Mouse (Mus musculus) embryonic facial prominence, embryonic 14.5 days (tissue): ENCODE data around the gene Galr3. TPM values are rescaled to one million over a fixed set of nuclear protein-coding genes. Genes with fewer than 3 reads are reported as not detected.
A peak's percentile ranks its signal among the peaks of the same experiment; 100 is the strongest.
"Not testable (repeated sequence)": the region's sequence is repeated elsewhere in the genome, so short reads cannot be mapped to it uniquely, and the experiment has no call there.

Source experiments
- ATAC-seq: fragments of 200-750 bp; cut with Nextera tagmentation; 2 replicates; pipeline ENCODE4 v1.8.0; 2017; ENCODE audit warnings: low read depth, moderate number of reproducible peaks, moderate TSS enrichment
- DNase-seq: peaks from one replicate; pipeline ENCODE4 v3.0.0-alpha.2; 2015; ENCODE audit warnings: low spot score
- H3K27ac ChIP-seq: fragments of 300-500 bp; sonication (generic); replicated peaks from 2 replicates; pipeline ENCODE4 v1.5.1; 2014; ENCODE audit warnings: low read depth, mild to moderate bottlenecking, low read length, moderate library complexity
- H3K27me3 ChIP-seq: fragments of 300-500 bp; sonication (generic); replicated peaks from 2 replicates; pipeline ENCODE4 v1.6.1; 2014; ENCODE audit warnings: low read length; ENCODE audit not compliant: control insufficient read depth, insufficient read depth
- H3K36me3 ChIP-seq: fragments of 300-500 bp; sonication (generic); 2 replicates; pipeline ENCODE4 v1.6.1; 2014; ENCODE audit warnings: low read length, mixed read lengths; ENCODE audit not compliant: control insufficient read depth, insufficient read depth
- H3K4me1 ChIP-seq: fragments of 300-500 bp; sonication (generic); 2 replicates; pipeline ENCODE4 v1.6.1; 2014; ENCODE audit warnings: antibody characterized with exemption, low read length; ENCODE audit not compliant: control insufficient read depth, insufficient read depth
- H3K4me2 ChIP-seq: fragments of 300-500 bp; sonication (generic); 2 replicates; pipeline ENCODE4 v1.6.1; 2014; ENCODE audit warnings: low read depth, mild to moderate bottlenecking, low read length, moderate library complexity, mixed read lengths
- H3K4me3 ChIP-seq: fragments of 300-500 bp; sonication (generic); 2 replicates; pipeline ENCODE4 v1.5.1; 2014; ENCODE audit warnings: low read depth, mild to moderate bottlenecking, low read length
- H3K9ac ChIP-seq: fragments of 300-500 bp; sonication (generic); 2 replicates; pipeline ENCODE4 v1.6.1; 2014; ENCODE audit warnings: low read depth, mild to moderate bottlenecking, low read length, moderate library complexity, mixed read lengths
- H3K9me3 ChIP-seq: fragments of 300-500 bp; sonication (generic); 2 replicates; pipeline ENCODE4 v1.6.1; 2016; ENCODE audit warnings: low read length; ENCODE audit not compliant: control insufficient read depth
- WGBS: fragments of 180-500 bp; shearing (Covaris S2); extraction: QIAGEN DNeasy Blood & Tissue Kit; methylation state at CpG from one replicate; pipeline ENCODE4 v1.1.7; 2014; 5-methylcytosine and 5-hydroxymethylcytosine counted together
- polyA plus RNA-seq: library from polyadenylated mRNA; unstranded; fragments of >200 nt; fragmentation: Nextera tagmentation; extraction: Ambion mirVana; gene quantifications from 2 replicates; pipeline ENCODE4 v1.2.1, GENCODE M21; 2014

The Galr3 gene
- polyA plus RNA-seq, 1 experiment from 2014 or later = not detected

- H3K27me3 ChIP-seq = no peaks in the 10 kb centered on the region
- WGBS = 22% methylated on average over 16 of the region's 16 CpGs
- peak overlapping the region; percentile 100 for H3K9ac ChIP-seq
- no peaks in the 10 kb centered on the region for H3K36me3 ChIP-seq
- DNase-seq (no peak), ATAC-seq (no peak)
- peak overlapping the region; percentile 96 for H3K4me2 ChIP-seq
- peaks cover 20% of the 10 kb centered on the region for H3K4me1 ChIP-seq
- H3K27ac ChIP-seq = peak overlapping the region; percentile 99
- H3K4me3 ChIP-seq = peak overlapping the region; percentile 79
- no peaks in the 10 kb centered on the region for H3K9me3 ChIP-seq
Measured at GRCm38 (mm10) chr15:79028823-79029484, 12.7 kb upstream of the Galr3 start.

- Histone ChIP-seq H3K9me3 (no peaks in the 10 kb centered on the region), H3K27me3 (no peaks in the 10 kb centered on the region), H3K4me3 (peak overlapping the region; percentile 79), H3K4me2 (peak overlapping the region; percentile 96), H3K27ac (peak overlapping the region; percentile 99), H3K9ac (peak overlapping the region; percentile 100), H3K36me3 (0 out of 2 replicates have a peak, but pooled peaks cover 3% of the 10 kb centered on the region), H3K4me1 (peaks cover 20% of the 10 kb centered on the region)
- DNase-seq (peak; percentile 31), ATAC-seq (no peak)
- WGBS = 9% methylated on average over 11 of the region's 11 CpGs
Measured at GRCm38 (mm10) chr15:79029519-79030241, 12.0 kb upstream of the Galr3 start.

GRCm38 (mm10) chr15:79030551-79031435, 10.9 kb upstream of the Galr3 start:
- DNase-seq = peak; percentile 99
- H3K4me2 ChIP-seq = peak overlapping the region; percentile 96
- no peaks in the 10 kb centered on the region for H3K27me3 ChIP-seq
- H3K9me3 ChIP-seq = no peaks in the 10 kb centered on the region
- peak overlapping the region; percentile 79 for H3K4me3 ChIP-seq
- peak overlapping the region; percentile 100 for H3K9ac ChIP-seq
- peak; percentile 88 for ATAC-seq
- peaks cover 17% of the 10 kb centered on the region for H3K4me1 ChIP-seq
- peaks cover 14% of the 10 kb centered on the region; the same call in 1 of the 2 replicates for H3K36me3 ChIP-seq
- H3K27ac ChIP-seq = peak overlapping the region; percentile 64
- WGBS = 2% methylated on average over 36 of the region's 52 CpGs

GRCm38 (mm10) chr15:79031908-79032307, 9.8 kb upstream of the Galr3 start:
- 86% methylated on average over 5 of the region's 5 CpGs for WGBS
- not testable (repeated sequence) for H3K27me3 ChIP-seq, H3K9me3 ChIP-seq, H3K4me2 ChIP-seq, H3K9ac ChIP-seq, H3K4me1 ChIP-seq, H3K27ac ChIP-seq, H3K4me3 ChIP-seq, ATAC-seq, DNase-seq
- peaks cover 25% of the 10 kb centered on the region for H3K36me3 ChIP-seq

- Histone ChIP-seq H3K27me3 (peaks cover 28% of the 10 kb centered on the region), H3K9ac (no peak overlapping the region), H3K9me3 (no peaks in the 10 kb centered on the region), H3K4me3 (no peak overlapping the region), H3K36me3 (peaks cover 32% of the 10 kb centered on the region), H3K4me1 (peaks cover 11% of the 10 kb centered on the region; the same call in 1 of the 2 replicates), H3K27ac (0 out of 2 replicates have a peak overlapping the region, but pooled peaks have one; percentile 0), H3K4me2 (peak overlapping the region; percentile 1; the same call in 1 of the 2 replicates)
- DNase-seq (peak; percentile 69), ATAC-seq (no peak)
- 9% methylated on average over 14 of the region's 14 CpGs for WGBS
Measured at GRCm38 (mm10) chr15:79037913-79038328, 3.8 kb upstream of the Galr3 start.

GRCm38 (mm10) chr15:79038331-79038730, 3.4 kb upstream of the Galr3 start:
- Histone ChIP-seq H3K4me3 (no peak overlapping the region), H3K4me1 (peaks cover 11% of the 10 kb centered on the region; the same call in 1 of the 2 replicates), H3K4me2 (no peak overlapping the region), H3K27ac (0 out of 2 replicates have a peak overlapping the region, but pooled peaks have one; percentile 0), H3K9me3 (no peaks in the 10 kb centered on the region), H3K9ac (no peak overlapping the region), H3K27me3 (peaks cover 32% of the 10 kb centered on the region), H3K36me3 (peaks cover 32% of the 10 kb centered on the region)
- DNase-seq (no peak), ATAC-seq (no peak)
- WGBS = 71% methylated on average over 10 of the region's 10 CpGs

GRCm38 (mm10) chr15:79038853-79039252, 2.8 kb upstream of the Galr3 start:
- DNase-seq (peak; percentile 84), ATAC-seq (peak; percentile 64)
- WGBS = 18% methylated on average over 7 of the region's 7 CpGs
- H3K4me2 ChIP-seq = no peak overlapping the region
- H3K27ac ChIP-seq = no peak overlapping the region
- H3K4me3 ChIP-seq = no peak overlapping the region
- H3K27me3 ChIP-seq = peaks cover 37% of the 10 kb centered on the region
- H3K36me3 ChIP-seq = peaks cover 32% of the 10 kb centered on the region
- H3K9me3 ChIP-seq = no peaks in the 10 kb centered on the region
- H3K9ac ChIP-seq = no peak overlapping the region
- peaks cover 11% of the 10 kb centered on the region; the same call in 1 of the 2 replicates for H3K4me1 ChIP-seq
